In the genomic region with DNA sequence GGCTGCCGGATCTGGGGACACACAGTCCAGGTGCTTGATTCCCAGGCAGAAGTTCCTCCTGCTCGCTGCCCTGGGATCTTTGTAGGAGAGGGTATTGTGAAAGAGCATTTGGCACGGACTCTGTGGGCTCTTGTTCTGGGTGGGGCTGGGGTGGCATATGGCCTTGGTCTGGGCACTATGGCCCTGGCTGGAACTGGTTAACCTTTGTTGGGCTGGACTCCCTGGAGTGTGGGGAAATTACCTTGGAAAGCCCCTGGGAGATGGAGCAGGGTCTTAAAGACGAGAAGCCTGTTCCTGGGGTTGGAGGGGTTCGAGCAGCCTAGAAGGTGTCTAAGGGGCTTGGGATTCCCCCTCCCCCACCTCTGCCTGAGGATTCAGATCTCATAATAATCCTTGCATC, we compare ENCODE assay signal across 8 mouse cellular contexts. TPM values are rescaled to one million over a fixed set of nuclear protein-coding genes. Genes with fewer than 3 reads are reported as not detected.
A peak's percentile ranks its signal among the peaks of the same experiment; 100 is the strongest.
DNase-seq lines count a peak whose midpoint lies in the region; ATAC-seq lines count a peak whose summit lies in the region.
"Had no signal": no experiment of that assay in that cellular context is flagged by ENCODE, and none has a peak within 500 bp of the region (broad histone marks: within the 10 kb centered on the region; RNA-seq: fewer than 3 reads in every experiment).

No protein-coding gene starts in this region.

- no peak for ATAC-seq in hindbrain, embryonic 13.5 days (ENCODE audit: low FRiP score)

- peaks cover 82% of the 10 kb centered on the region for H3K4me1 ChIP-seq in hindbrain, embryonic 13.5 days (replicated peaks)

- DNase-seq in adrenal gland, postnatal 14 days: peak; percentile 56
- DNase-seq in adrenal gland, postnatal 36 days: peak; percentile 49 to 54
- peak; percentile 21 for DNase-seq in lung, postnatal 10 days
- no peak for DNase-seq in MN1 (ENCODE audit: low spot score)
- no peak for DNase-seq in ovary, adult 18-20 months (ENCODE audit: low spot score)
- DNase-seq in right cerebral cortex, postnatal 36 days (ENCODE audit: low spot score in 2 of 2): no peak
- DNase-seq: layer of hippocampus, postnatal 36 days had no signal

- peak overlapping the region; percentile 92 for H3K9ac ChIP-seq in hindbrain, embryonic 13.5 days

- H3K27ac ChIP-seq in hindbrain, embryonic 13.5 days: peak overlapping the region; percentile 99

- 34% methylated on average over 5 of the region's 5 CpGs for WGBS in hindbrain, embryonic 13.5 days

- H3K4me2 ChIP-seq in hindbrain, embryonic 13.5 days: peak overlapping the region; percentile 94

- peak overlapping the region; percentile 85 for H3K4me3 ChIP-seq in hindbrain, embryonic 13.5 days

- no peaks in the 10 kb centered on the region for H3K27me3 ChIP-seq in hindbrain, embryonic 13.5 days

- H3K36me3 ChIP-seq in hindbrain, embryonic 13.5 days: peaks cover 16% of the 10 kb centered on the region

- H3K9me3 ChIP-seq in hindbrain, embryonic 13.5 days: no peaks in the 10 kb centered on the region

RNA-seq across cellular contexts. Expression of a gene that starts 2.0 kb away (rescaled TPM):
- 10.9 and 11.0 TPM in 2 replicates for total RNA-seq in adrenal gland, postnatal 14 days (2021)
- 1 to 10 TPM; 7.5 to 7.6 TPM for total RNA-seq in adrenal gland, postnatal 36 days (2021)
- polyA plus RNA-seq in hindbrain, embryonic 13.5 days (2015; fragmentation: Nextera tagmentation; extraction: Ambion mirVana): 53.2 and 55.3 TPM in 2 replicates

RNA-seq across cellular contexts. Expression of a gene that starts 30.2 kb away (rescaled TPM):
- 291 and 364 TPM in 2 replicates for total RNA-seq in adrenal gland, postnatal 14 days (2021)
- total RNA-seq in adrenal gland, postnatal 36 days (2021): 100 to 1,000 TPM; 266 to 469 TPM
- 394 and 407 TPM in 2 replicates for polyA plus RNA-seq in hindbrain, embryonic 13.5 days (2015; fragmentation: Nextera tagmentation; extraction: Ambion mirVana)

Comparison
In these comparisons a context has a peak if more than half of its experiments do, and no peak if none do; other contexts are left out.
1. DNase-seq: peak in adrenal gland, postnatal 14 days (single experiment), adrenal gland, postnatal 36 days (2 of 2) and lung, postnatal 10 days (single experiment); none in MN1 (single experiment), ovary, adult 18-20 months (single experiment) and right cerebral cortex, postnatal 36 days (0 of 2).